Mouse (Mus musculus) leukemia stem cell, adult 10-12 weeks (primary cell): ENCODE data around the gene Gga3. TPM values are rescaled to one million over a fixed set of nuclear protein-coding genes. Genes with fewer than 3 reads are reported as not detected.

Experiments used
- polyA plus RNA-seq: library from polyadenylated mRNA; stranded (reverse); fragments of >175 nt; gene quantifications from 2 replicates; pipeline ENCODE4 v1.2.3, GENCODE M21; 2012; ENCODE audit warnings: low replicate concordance

Gga3 gene
- polyA plus RNA-seq, result 101 and 179 TPM in 2 replicates

GRCm38 (mm10) chr11:115603476-115604303, at the start of gene Gga3, which contains the start of gene Mrps7:
TSS of gene Gga3 (minus strand) at chr11:115604051.
TSS of gene Mrps7 (plus strand) at chr11:115603925.

GRCm38 (mm10) chr11:115627705-115628464, 24.0 kb upstream of the Gga3 start, which contains the start of gene Slc25a19:
TSS of gene Slc25a19 (minus strand) at chr11:115628295.

GRCm38 (mm10) chr11:115612410-115613137, 8.7 kb upstream of the Gga3 start, which contains the start of gene Mif4gd:
TSS of gene Mif4gd (minus strand) at chr11:115612969.

GRCm38 (mm10) chr11:115564064-115564809, 39.6 kb downstream of the Gga3 start, which contains the start of gene Nup85:
TSS of gene Nup85 (plus strand) at chr11:115564434.

GRCm38 (mm10) chr11:115536038-115536681, 67.7 kb downstream of the Gga3 start, which contains the start of gene Sumo2:
TSS of gene Sumo2 (minus strand) at chr11:115536276.

Other genes with a start within 250 kb of the Gga3 start
- gene Hid1, start 236.3 kb downstream of the Gga3 start, polyA plus RNA-seq, result 1.3 and 1.7 TPM in 2 replicates
- 0.75 and 0.91 TPM in 2 replicates for gene Cdr2l, start 222.1 kb downstream of the Gga3 start, polyA plus RNA-seq
- gene Mrpl58, start 200.3 kb downstream of the Gga3 start, polyA plus RNA-seq, result 57.4 and 57.8 TPM in 2 replicates
- gene Atp5h, start 184.1 kb downstream of the Gga3 start, polyA plus RNA-seq, result 11.6 and 26.2 TPM in 2 replicates
- gene Kctd2, start 183.9 kb downstream of the Gga3 start, polyA plus RNA-seq, result 18.3 and 34.4 TPM in 2 replicates
- not detected in 2 replicates for gene Trim80, start 163.5 kb downstream of the Gga3 start, polyA plus RNA-seq
- gene Slc16a5, start 141.6 kb downstream of the Gga3 start, polyA plus RNA-seq, result 0.21 and 2.1 TPM in 2 replicates
- gene Armc7, start 128.4 kb downstream of the Gga3 start, polyA plus RNA-seq, result 38.6 and 55.7 TPM in 2 replicates
- 70.2 and 101 TPM in 2 replicates for gene Nt5c, start 112.2 kb downstream of the Gga3 start, polyA plus RNA-seq
- gene Jpt1, start 89.7 kb downstream of the Gga3 start, polyA plus RNA-seq, result 242 and 300 TPM in 2 replicates
- gene Sumo2, start 67.8 kb downstream of the Gga3 start, polyA plus RNA-seq, result 68.7 and 370 TPM in 2 replicates
- 8.4 and 41.9 TPM in 2 replicates for gene Nup85, start 39.6 kb downstream of the Gga3 start, polyA plus RNA-seq
- 33.6 and 41.2 TPM in 2 replicates for gene Mrps7, start 126 bp downstream of the Gga3 start, polyA plus RNA-seq
- gene Mif4gd, start 8.9 kb upstream of the Gga3 start, polyA plus RNA-seq, result 39.5 and 63.0 TPM in 2 replicates
- 44.8 and 51.3 TPM in 2 replicates for gene Slc25a19, start 24.2 kb upstream of the Gga3 start, polyA plus RNA-seq
- 40.1 and 59.3 TPM in 2 replicates for gene Grb2, start 104.5 kb upstream of the Gga3 start, polyA plus RNA-seq
- gene Tmem94, start 161.4 kb upstream of the Gga3 start, polyA plus RNA-seq, result 45.5 and 78.4 TPM in 2 replicates
- 48.6 and 56.2 TPM in 2 replicates for gene Caskin2, start 209.6 kb upstream of the Gga3 start, polyA plus RNA-seq
- 49.9 and 89.1 TPM in 2 replicates for gene Tsen54, start 210.7 kb upstream of the Gga3 start, polyA plus RNA-seq
- gene Llgl2, start 220.0 kb upstream of the Gga3 start, polyA plus RNA-seq, result 15.1 and 17.7 TPM in 2 replicates